Mouse (Mus musculus): ENCODE results near the gene Fras1. TPM values are rescaled to one million over a fixed set of nuclear protein-coding genes. Genes with fewer than 3 reads are reported as not detected.

Fras1 gene
- polyA plus RNA-seq, 1 experiment: 6.9 TPM

- Histone ChIP-seq H3K36me3 (ENCODE audit: control insufficient read depth, insufficient read depth, low read length, poor library complexity, severe bottlenecking) (no peaks in the 10 kb centered on the region), H3K4me1 (ENCODE audit: control insufficient read depth, insufficient read depth, low read length) (peaks cover 3% of the 10 kb centered on the region), H3K27me3 (ENCODE audit: control insufficient read depth, insufficient read depth, low read length, poor library complexity, severe bottlenecking) (peaks cover 5% of the 10 kb centered on the region), H3K4me3 (ENCODE audit: low read depth, low read length) (no peak overlapping the region), H3K9me3 (replicated peaks; ENCODE audit: control insufficient read depth, insufficient read depth, low read length, poor library complexity, severe bottlenecking) (no peaks in the 10 kb centered on the region), H3K27ac (ENCODE audit: insufficient read depth, low read length) (no peak overlapping the region), H3K9ac (ENCODE audit: low read depth, poor library complexity, severe bottlenecking) (no peak overlapping the region)
- no peak for TF ChIP-seq POLR2A (IDR thresholded peaks at IDR 0.05; ENCODE audit: insufficient read depth, low read length)
- no peak for TF ChIP-seq EP300 (IDR thresholded peaks at IDR 0.05; ENCODE audit: insufficient read depth, low read depth, low read length)
- no peak for TF ChIP-seq CTCF (IDR thresholded peaks at IDR 0.05; ENCODE audit: low read depth, low read length)
Observed at GRCm38 (mm10) chr5:96375391-96375831, 1.7 kb downstream of the Fras1 start.

GRCm38 (mm10) chr5:96376216-96376615 is 2.5 kb downstream of the Fras1 start:
- TF ChIP-seq POLR2A (IDR thresholded peaks at IDR 0.05; ENCODE audit: insufficient read depth, low read length) (no peak), EP300 (IDR thresholded peaks at IDR 0.05; ENCODE audit: insufficient read depth, low read depth, low read length) (no peak), CTCF (IDR thresholded peaks at IDR 0.05; ENCODE audit: low read depth, low read length) (no peak)
- Histone ChIP-seq H3K27ac (ENCODE audit: insufficient read depth, low read length) (no peak overlapping the region), H3K4me3 (ENCODE audit: low read depth, low read length) (no peak overlapping the region)

GRCm38 (mm10) chr5:96386138-96386933 is 12.6 kb downstream of the Fras1 start:
- no peak overlapping the region for H3K4me3 ChIP-seq (ENCODE audit: low read depth, low read length)

More at GRCm38 (mm10) chr5:96376216-96376615, 2.5 kb downstream of the Fras1 start:
- peaks cover 5% of the 10 kb centered on the region for H3K27me3 ChIP-seq (ENCODE audit: control insufficient read depth, insufficient read depth, low read length, poor library complexity, severe bottlenecking)
- H3K4me1 ChIP-seq (ENCODE audit: control insufficient read depth, insufficient read depth, low read length): peaks cover 3% of the 10 kb centered on the region
- H3K9ac ChIP-seq (ENCODE audit: low read depth, poor library complexity, severe bottlenecking): no peak overlapping the region
- no peaks in the 10 kb centered on the region for H3K9me3 ChIP-seq (replicated peaks; ENCODE audit: control insufficient read depth, insufficient read depth, low read length, poor library complexity, severe bottlenecking)
- no peaks in the 10 kb centered on the region for H3K36me3 ChIP-seq (ENCODE audit: control insufficient read depth, insufficient read depth, low read length, poor library complexity, severe bottlenecking)

GRCm38 (mm10) chr5:96388306-96388705 is 14.6 kb downstream of the Fras1 start:
- H3K9me3 ChIP-seq (replicated peaks; ENCODE audit: control insufficient read depth, insufficient read depth, low read length, poor library complexity, severe bottlenecking): 0 out of 2 replicates have a peak, but pooled peaks cover 4% of the 10 kb centered on the region
- no peaks in the 10 kb centered on the region for H3K36me3 ChIP-seq (ENCODE audit: control insufficient read depth, insufficient read depth, low read length, poor library complexity, severe bottlenecking)
- H3K4me1 ChIP-seq (ENCODE audit: control insufficient read depth, insufficient read depth, low read length): no peaks in the 10 kb centered on the region
- H3K4me3 ChIP-seq (ENCODE audit: low read depth, low read length): no peak overlapping the region
- H3K27me3 ChIP-seq (ENCODE audit: control insufficient read depth, insufficient read depth, low read length, poor library complexity, severe bottlenecking): no peaks in the 10 kb centered on the region; the same call in 1 of the 2 replicates
- TF ChIP-seq EP300 (IDR thresholded peaks at IDR 0.05; ENCODE audit: insufficient read depth, low read depth, low read length) (no peak), POLR2A (IDR thresholded peaks at IDR 0.05; ENCODE audit: insufficient read depth, low read length) (no peak), CTCF (IDR thresholded peaks at IDR 0.05; ENCODE audit: low read depth, low read length) (no peak)
- no peak overlapping the region for H3K27ac ChIP-seq (ENCODE audit: insufficient read depth, low read length)
- H3K9ac ChIP-seq (ENCODE audit: low read depth, poor library complexity, severe bottlenecking): no peak overlapping the region

More at GRCm38 (mm10) chr5:96386138-96386933, 12.6 kb downstream of the Fras1 start:
- Histone ChIP-seq H3K36me3 (ENCODE audit: control insufficient read depth, insufficient read depth, low read length, poor library complexity, severe bottlenecking) (no peaks in the 10 kb centered on the region), H3K9me3 (replicated peaks; ENCODE audit: control insufficient read depth, insufficient read depth, low read length, poor library complexity, severe bottlenecking) (0 out of 2 replicates have a peak, but pooled peaks cover 4% of the 10 kb centered on the region), H3K4me1 (ENCODE audit: control insufficient read depth, insufficient read depth, low read length) (no peaks in the 10 kb centered on the region), H3K9ac (ENCODE audit: low read depth, poor library complexity, severe bottlenecking) (no peak overlapping the region), H3K27ac (ENCODE audit: insufficient read depth, low read length) (no peak overlapping the region), H3K27me3 (ENCODE audit: control insufficient read depth, insufficient read depth, low read length, poor library complexity, severe bottlenecking) (no peaks in the 10 kb centered on the region; the same call in 1 of the 2 replicates)
- TF ChIP-seq EP300 (IDR thresholded peaks at IDR 0.05; ENCODE audit: insufficient read depth, low read depth, low read length): no peak
- TF ChIP-seq POLR2A (IDR thresholded peaks at IDR 0.05; ENCODE audit: insufficient read depth, low read length): no peak
- TF ChIP-seq CTCF (IDR thresholded peaks at IDR 0.05; ENCODE audit: low read depth, low read length): no peak

- Histone ChIP-seq H3K9ac (ENCODE audit: low read depth, poor library complexity, severe bottlenecking) (no peak overlapping the region), H3K4me3 (ENCODE audit: low read depth, low read length) (no peak overlapping the region), H3K4me1 (ENCODE audit: control insufficient read depth, insufficient read depth, low read length) (no peaks in the 10 kb centered on the region), H3K27ac (ENCODE audit: insufficient read depth, low read length) (no peak overlapping the region), H3K36me3 (ENCODE audit: control insufficient read depth, insufficient read depth, low read length, poor library complexity, severe bottlenecking) (no peaks in the 10 kb centered on the region), H3K9me3 (replicated peaks; ENCODE audit: control insufficient read depth, insufficient read depth, low read length, poor library complexity, severe bottlenecking) (0 out of 2 replicates have a peak, but pooled peaks cover 4% of the 10 kb centered on the region), H3K27me3 (ENCODE audit: control insufficient read depth, insufficient read depth, low read length, poor library complexity, severe bottlenecking) (no peaks in the 10 kb centered on the region; the same call in 1 of the 2 replicates)
- TF ChIP-seq EP300 (IDR thresholded peaks at IDR 0.05; ENCODE audit: insufficient read depth, low read depth, low read length): no peak
- TF ChIP-seq POLR2A (IDR thresholded peaks at IDR 0.05; ENCODE audit: insufficient read depth, low read length): no peak
- no peak for TF ChIP-seq CTCF (IDR thresholded peaks at IDR 0.05; ENCODE audit: low read depth, low read length)
Observed at GRCm38 (mm10) chr5:96389963-96390623, 16.3 kb downstream of the Fras1 start.

Measured in ES-Bruce4 (cell line).